Mouse (Mus musculus) intestine, embryonic 14.5 days (tissue): Measurements from ENCODE around the gene Olfr547. TPM values are rescaled to one million over a fixed set of nuclear protein-coding genes. Genes with fewer than 3 reads are reported as not detected.
A peak's percentile ranks its signal among the peaks of the same experiment; 100 is the strongest.
"Not testable (repeated sequence)": the region's sequence is repeated elsewhere in the genome, so short reads cannot be mapped to it uniquely, and the experiment has no call there.

Source experiments
- ATAC-seq: fragments of 200-750 bp; cut with Nextera tagmentation; replicated peaks from 2 replicates; pipeline ENCODE4 v1.8.0; 2017; ENCODE audit warnings: low read depth, moderate number of reproducible peaks, moderate TSS enrichment, moderate library complexity; ENCODE audit not compliant: low FRiP score, low TSS enrichment
- DNase-seq: peaks from one replicate; pipeline ENCODE4 v3.0.0-alpha.2; 2018; ENCODE audit warnings: low spot score
- H3K27ac ChIP-seq: fragments of 300-500 bp; sonication (generic); 2 replicates; pipeline ENCODE4 v1.5.1; 2014; ENCODE audit warnings: low read depth, mild to moderate bottlenecking, control low read depth
- H3K27me3 ChIP-seq: fragments of 300-500 bp; sonication (generic); replicated peaks from 2 replicates; pipeline ENCODE4 v1.6.1; 2014; ENCODE audit warnings: low read length, control low read depth; ENCODE audit not compliant: control insufficient read depth, insufficient read depth
- H3K36me3 ChIP-seq: fragments of 300-500 bp; sonication (generic); 2 replicates; pipeline ENCODE4 v1.6.1; 2014; ENCODE audit warnings: low read length, control low read depth; ENCODE audit not compliant: control insufficient read depth, insufficient read depth
- H3K4me1 ChIP-seq: fragments of 300-500 bp; sonication (generic); replicated peaks from 2 replicates; pipeline ENCODE4 v1.6.1; 2014; ENCODE audit warnings: low read length, control low read depth, mixed read lengths; ENCODE audit not compliant: control insufficient read depth, insufficient read depth
- H3K4me2 ChIP-seq: fragments of 300-500 bp; sonication (generic); 2 replicates; pipeline ENCODE4 v1.6.1; 2014; ENCODE audit warnings: low read length
- H3K4me3 ChIP-seq: fragments of 300-500 bp; sonication (generic); 2 replicates; pipeline ENCODE4 v1.5.1; 2014; ENCODE audit warnings: low read depth, low read length, control low read depth, mixed read lengths
- H3K9ac ChIP-seq: fragments of 300-500 bp; sonication (generic); 2 replicates; pipeline ENCODE4 v1.6.1; 2014; ENCODE audit warnings: mild to moderate bottlenecking, low read length
- H3K9me3 ChIP-seq: fragments of 300-500 bp; sonication (generic); 2 replicates; pipeline ENCODE4 v1.6.1; 2016; ENCODE audit warnings: low read length, control low read depth; ENCODE audit not compliant: control insufficient read depth
- WGBS: fragments of 180-500 bp; shearing (Covaris S2); extraction: QIAGEN DNeasy Blood & Tissue Kit; methylation state at CpG from one replicate; pipeline ENCODE4 v1.1.7; 2014; 5-methylcytosine and 5-hydroxymethylcytosine counted together
- polyA plus RNA-seq: library from polyadenylated mRNA; unstranded; fragments of >200 nt; fragmentation: Nextera tagmentation; extraction: Ambion mirVana; gene quantifications from 2 replicates; pipeline ENCODE4 v1.2.1, GENCODE M21; 2014

The Olfr547 gene
- not detected in 2 replicates for polyA plus RNA-seq

DNA sequence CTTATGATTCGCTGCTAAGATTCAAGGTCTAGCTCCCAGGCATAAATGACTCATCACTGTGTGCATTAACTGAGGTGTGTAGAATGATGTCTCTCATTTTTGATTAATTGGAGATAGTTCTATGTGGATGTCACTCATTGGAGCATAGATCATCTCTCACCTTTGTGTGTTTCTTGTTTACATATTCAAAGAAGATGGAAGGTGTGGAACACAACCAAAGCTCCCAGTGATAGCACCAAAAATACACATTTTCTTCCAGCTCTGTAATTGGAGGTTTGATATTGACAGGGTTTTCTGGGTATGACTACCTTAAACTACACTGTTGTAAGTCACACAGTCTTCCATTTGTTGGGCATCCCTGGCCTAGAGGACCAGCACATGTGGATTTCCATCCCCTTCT is at the start of gene Olfr547:
Olfr547 (plus strand) TSS at position 301 of the 400 bp plus-strand sequence.
- no peak for DNase-seq
- H3K27ac ChIP-seq = no peak within 1 kb of the TSS
- no peaks in the 10 kb centered on the region for H3K4me1 ChIP-seq
- H3K9ac ChIP-seq = no peak within 1 kb of the TSS
- H3K9me3 ChIP-seq = no peaks in the 10 kb centered on the region
- no peak within 1 kb of the TSS for H3K4me3 ChIP-seq
- ATAC-seq = no peak
- H3K36me3 ChIP-seq = no peaks in the 10 kb centered on the region
- no peaks in the 10 kb centered on the region for H3K27me3 ChIP-seq
- H3K4me2 ChIP-seq = no peak within 1 kb of the TSS
- 74% methylated on average over 1 of the region's 1 CpGs for WGBS

DNA sequence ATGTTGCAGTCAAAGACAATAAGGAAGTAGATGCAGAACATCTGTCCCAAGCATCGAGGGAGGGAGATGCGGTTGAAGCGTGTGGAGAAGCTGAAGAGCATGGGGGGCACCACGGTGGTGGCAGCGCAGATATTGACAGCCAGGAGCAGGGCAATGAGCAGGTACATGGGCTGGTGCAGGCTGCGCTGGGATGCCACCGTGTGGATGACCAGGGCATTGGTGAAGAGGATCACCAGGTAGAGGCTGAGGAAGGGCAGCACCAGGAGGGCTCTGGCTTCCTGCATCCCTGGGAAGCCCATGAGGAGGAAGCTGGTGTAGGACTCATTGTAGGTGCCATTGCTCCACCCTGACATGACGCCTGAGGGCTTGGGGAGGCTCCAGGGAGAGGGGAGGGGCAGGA is 49.8 kb upstream of the Olfr547 start:
- WGBS = 62% methylated on average over 8 of the region's 8 CpGs
- not testable (repeated sequence) for H3K9ac ChIP-seq, H3K4me1 ChIP-seq, H3K36me3 ChIP-seq, DNase-seq, H3K4me3 ChIP-seq, H3K27ac ChIP-seq, ATAC-seq, H3K4me2 ChIP-seq, H3K27me3 ChIP-seq, H3K9me3 ChIP-seq

DNA sequence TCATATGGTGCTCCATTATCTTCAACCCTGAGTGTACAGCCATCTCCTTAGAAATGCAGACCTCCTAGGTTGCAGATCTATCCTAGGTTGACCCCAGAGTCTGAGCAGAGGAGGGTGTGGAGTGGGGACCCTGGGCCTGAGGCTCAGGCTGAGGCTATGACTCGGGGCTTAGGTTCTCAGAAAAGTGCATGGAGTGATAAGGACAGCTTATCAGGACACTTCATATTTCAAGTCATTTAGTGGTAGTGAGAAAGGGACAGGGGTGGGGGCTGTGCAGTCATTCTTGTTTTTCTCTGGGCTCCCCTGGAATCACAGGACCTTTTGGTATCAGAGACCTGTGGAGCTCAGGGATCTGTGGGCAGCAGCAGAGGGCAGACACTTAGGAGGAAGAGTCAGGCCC is 48.4 kb upstream of the Olfr547 start:
- H3K9me3 ChIP-seq = no peaks in the 10 kb centered on the region
- ATAC-seq = no peak
- no peak for DNase-seq
- no peak overlapping the region for H3K4me2 ChIP-seq
- 53% methylated on average over 1 of the region's 1 CpGs for WGBS
- H3K36me3 ChIP-seq = no peaks in the 10 kb centered on the region
- no peaks in the 10 kb centered on the region for H3K27me3 ChIP-seq
- no peak overlapping the region for H3K27ac ChIP-seq
- no peak overlapping the region for H3K4me3 ChIP-seq
- no peaks in the 10 kb centered on the region for H3K4me1 ChIP-seq
- no peak overlapping the region for H3K9ac ChIP-seq

DNA sequence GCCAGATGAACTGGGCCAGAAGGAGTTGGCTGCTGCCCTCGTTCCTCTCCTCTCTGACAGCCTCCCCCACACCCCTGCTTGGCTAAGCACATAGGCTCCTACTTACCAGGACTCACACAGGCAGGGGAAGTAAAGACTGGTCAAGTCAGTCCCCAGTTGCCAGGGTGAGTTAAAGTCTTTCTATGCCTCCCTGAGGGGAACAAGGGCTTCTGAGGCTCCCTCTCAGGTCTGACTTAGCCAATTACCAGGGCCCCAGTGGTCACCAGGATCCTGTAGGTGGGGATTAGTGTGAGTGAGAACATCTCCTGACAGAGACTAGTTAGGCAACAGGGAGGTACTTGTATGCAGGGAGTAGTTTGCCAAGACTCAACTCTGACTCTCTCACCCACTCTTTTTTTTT is 46.4 kb upstream of the Olfr547 start, which contains the start of gene Olfr544:
Olfr544 (minus strand) TSS at position 153 of the 400 bp plus-strand sequence.
- Histone ChIP-seq H3K27me3 (no peaks in the 10 kb centered on the region), H3K4me1 (no peaks in the 10 kb centered on the region), H3K4me3 (no peak within 1 kb of the TSS), H3K9me3 (no peaks in the 10 kb centered on the region), H3K4me2 (no peak within 1 kb of the TSS), H3K9ac (no peak within 1 kb of the TSS), H3K36me3 (no peaks in the 10 kb centered on the region), H3K27ac (no peak within 1 kb of the TSS)
- no peak for DNase-seq
- ATAC-seq = no peak
- 60% methylated on average over 1 of the region's 1 CpGs for WGBS

DNA sequence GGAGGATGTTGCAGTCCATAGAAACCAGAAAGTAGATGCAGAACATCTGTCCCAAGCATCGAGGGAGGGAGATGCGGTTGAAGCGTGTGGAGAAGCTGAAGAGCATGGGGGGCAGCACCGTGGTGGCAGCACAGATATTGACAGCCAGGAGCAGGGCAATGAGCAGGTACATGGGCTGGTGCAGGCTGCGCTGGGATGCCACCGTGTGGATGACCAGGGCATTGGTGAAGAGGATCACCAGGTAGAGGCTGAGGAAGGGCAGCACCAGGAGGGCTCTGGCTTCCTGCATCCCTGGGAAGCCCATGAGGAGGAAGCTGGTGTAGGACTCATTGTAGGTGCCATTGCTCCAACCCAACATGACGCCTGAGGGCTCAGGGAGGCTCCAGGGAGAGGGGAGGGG is 40.1 kb upstream of the Olfr547 start:
- 53% methylated on average over 6 of the region's 7 CpGs for WGBS
- not testable (repeated sequence) for H3K9me3 ChIP-seq, H3K4me2 ChIP-seq, H3K9ac ChIP-seq, H3K27me3 ChIP-seq, H3K4me3 ChIP-seq, H3K36me3 ChIP-seq, H3K27ac ChIP-seq, DNase-seq, ATAC-seq, H3K4me1 ChIP-seq

DNA sequence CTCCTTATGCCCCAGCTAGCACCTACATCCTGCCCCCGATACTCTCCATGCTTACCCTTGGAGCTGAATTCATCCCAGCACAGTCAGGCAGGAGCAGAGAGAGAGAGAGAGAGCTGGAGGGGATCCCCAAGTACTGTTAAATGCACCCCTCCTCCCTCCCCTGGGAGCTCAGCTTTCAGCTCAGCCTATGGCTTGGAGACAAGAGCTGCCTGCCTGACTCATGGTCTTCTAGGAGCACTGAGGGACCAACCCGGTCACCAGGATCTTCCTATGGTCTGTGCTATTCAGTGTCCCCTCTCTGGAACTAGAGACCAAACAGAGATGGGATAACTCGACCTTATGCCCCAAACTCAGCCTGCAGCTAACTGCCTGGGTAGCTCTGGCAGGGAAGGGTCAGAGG is 35.1 kb upstream of the Olfr547 start, which contains the start of gene Olfr545:
Olfr545 (minus strand) TSS at position 101 of the 400 bp plus-strand sequence.
- Histone ChIP-seq H3K4me3 (no peak within 1 kb of the TSS), H3K9ac (no peak within 1 kb of the TSS), H3K27me3 (no peaks in the 10 kb centered on the region), H3K9me3 (no peaks in the 10 kb centered on the region), H3K36me3 (no peaks in the 10 kb centered on the region), H3K4me2 (no peak within 1 kb of the TSS), H3K4me1 (no peaks in the 10 kb centered on the region), H3K27ac (no peak within 1 kb of the TSS)
- no peak for ATAC-seq
- 65% methylated on average over 3 of the region's 3 CpGs for WGBS
- no peak for DNase-seq

DNA sequence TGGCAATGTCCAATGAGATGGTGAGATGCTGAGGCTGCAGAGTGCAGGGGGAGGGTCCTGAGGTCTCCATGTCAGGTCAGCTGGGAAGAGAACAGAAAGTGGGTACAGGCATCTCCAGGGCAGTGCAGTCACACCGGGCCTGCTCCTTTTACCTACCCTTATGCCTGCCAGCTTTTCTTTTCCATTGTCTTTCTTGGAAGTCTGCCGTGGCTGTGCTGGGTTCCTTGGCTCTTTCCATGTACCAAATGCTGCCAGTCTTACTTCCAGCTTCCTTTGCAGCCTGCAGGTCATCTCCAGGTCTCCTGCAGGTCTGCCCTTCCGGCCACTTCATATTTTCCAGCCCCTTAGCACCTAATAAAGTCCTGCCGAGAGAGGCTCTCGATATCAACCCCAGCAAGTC is 32.6 kb upstream of the Olfr547 start:
- Histone ChIP-seq H3K4me2 (no peak overlapping the region), H3K27ac (no peak overlapping the region), H3K36me3 (no peaks in the 10 kb centered on the region), H3K27me3 (no peaks in the 10 kb centered on the region), H3K9ac (no peak overlapping the region), H3K9me3 (no peaks in the 10 kb centered on the region), H3K4me1 (no peaks in the 10 kb centered on the region), H3K4me3 (no peak overlapping the region)
- ATAC-seq (no peak), DNase-seq (no peak)
- WGBS = 82% methylated on average over 5 of the region's 5 CpGs

DNA sequence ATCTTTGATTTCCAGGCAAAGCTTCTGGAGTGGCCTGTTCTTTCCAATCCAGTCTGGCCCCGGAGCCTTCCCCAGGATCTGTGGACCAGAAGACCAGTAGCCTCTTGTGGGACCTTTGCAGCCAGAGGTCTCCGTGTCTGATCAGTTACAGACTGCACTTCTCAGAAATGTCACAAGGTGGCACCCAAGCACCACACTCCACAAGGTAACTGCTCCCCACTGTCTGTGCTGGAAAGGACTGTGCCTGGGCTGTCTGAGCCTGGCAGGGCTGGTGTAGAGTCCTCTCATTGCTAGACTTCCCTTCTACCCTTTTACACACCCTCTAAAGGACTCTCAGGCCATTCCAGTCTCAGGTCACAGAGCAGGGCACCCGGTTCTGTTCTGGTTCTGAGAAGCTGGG is 27.7 kb upstream of the Olfr547 start:
- Histone ChIP-seq H3K9me3 (no peaks in the 10 kb centered on the region), H3K4me3 (no peak overlapping the region), H3K9ac (no peak overlapping the region), H3K27ac (no peak overlapping the region), H3K27me3 (no peaks in the 10 kb centered on the region), H3K36me3 (no peaks in the 10 kb centered on the region), H3K4me1 (no peaks in the 10 kb centered on the region), H3K4me2 (no peak overlapping the region)
- ATAC-seq (peak; percentile 64), DNase-seq (peak; percentile 84)
- WGBS = 48% methylated on average over 3 of the region's 3 CpGs

DNA sequence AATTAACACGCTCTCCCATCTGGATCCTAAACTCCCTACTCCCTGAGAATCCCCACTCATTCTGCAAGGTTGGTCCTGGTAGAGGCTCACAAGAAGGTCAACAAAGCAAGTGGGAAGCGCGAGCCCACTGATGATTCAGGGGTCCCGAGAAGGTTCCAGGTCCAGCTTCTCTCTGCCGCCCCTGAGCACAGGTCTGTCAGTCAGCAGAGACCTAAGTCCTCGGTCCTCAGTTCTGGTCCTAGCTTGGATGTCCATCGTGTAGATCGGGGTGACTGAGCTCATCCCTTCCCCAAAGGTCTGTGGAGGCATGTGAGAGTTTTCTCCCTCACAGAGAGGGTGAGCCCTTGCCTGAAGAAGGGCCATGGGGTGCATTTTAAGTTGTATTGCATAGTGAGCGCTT is 26.5 kb upstream of the Olfr547 start:
- WGBS = 88% methylated on average over 9 of the region's 9 CpGs
- H3K4me2 ChIP-seq = no peak overlapping the region
- H3K4me1 ChIP-seq = no peaks in the 10 kb centered on the region
- no peaks in the 10 kb centered on the region for H3K9me3 ChIP-seq
- H3K9ac ChIP-seq = no peak overlapping the region
- no peaks in the 10 kb centered on the region for H3K27me3 ChIP-seq
- DNase-seq (peak; percentile 31), ATAC-seq (no peak)
- no peaks in the 10 kb centered on the region for H3K36me3 ChIP-seq
- H3K27ac ChIP-seq = no peak overlapping the region
- H3K4me3 ChIP-seq = no peak overlapping the region
